11 mouse cellular contexts compared by ENCODE assay signal in genomic region chr2:26506746-26507280, GRCm38 (mm10). TPM values are rescaled to one million over a fixed set of nuclear protein-coding genes. Genes with fewer than 3 reads are reported as not detected.
DNase-seq lines count a peak whose midpoint lies in the region; ATAC-seq and TF ChIP-seq lines count a peak whose summit lies in the region.
"Had no signal": no experiment of that assay in that cellular context is flagged by ENCODE, and none has a peak within 500 bp of the region (broad histone marks: within the 10 kb centered on the region; RNA-seq: fewer than 3 reads in every experiment).

No protein-coding gene starts in this region.

- TF ChIP-seq CTCF in CH12.LX (conservative IDR thresholded peaks at IDR 0.05 in 1 of 2, IDR thresholded peaks at IDR 0.05 in 1 of 2; ENCODE audit: low read depth in 2 of 2, low read length in 2 of 2) = no peak

- WGBS in heart, embryonic 14.5 days = 96% methylated on average over 3 of the region's 3 CpGs
- WGBS in forebrain, embryonic 11.5 days = 89% methylated on average over 3 of the region's 3 CpGs
- 83% methylated on average over 3 of the region's 3 CpGs for WGBS in limb, embryonic 12.5 days

- in situ Hi-C loops in CH12.LX (cut with MboI; ENCODE audit: low pct_ligation_motif_present, low pct_unique_long_range_greater_than_20kb, low sequenced_read_pairs) = loop anchor here (5.0 kb wide), 1 partner anchor 40 kb away; no protein-coding TSS in a partner anchor

- peaks cover 7% of the 10 kb centered on the region; the same call in 1 of the 2 replicates for H3K79me2 ChIP-seq in CH12.LX (replicated peaks; ENCODE audit: control insufficient read depth, extremely low read depth, insufficient read depth, poor library complexity, severe bottlenecking)

- no peaks in the 10 kb centered on the region for H3K36me3 ChIP-seq in heart, embryonic 14.5 days (ENCODE audit: control insufficient read depth, insufficient read depth, low read length)
- no peaks in the 10 kb centered on the region for H3K36me3 ChIP-seq in CH12.LX (replicated peaks in 1 of 2; ENCODE audit: control insufficient read depth in 1 of 2, insufficient read depth in 1 of 2, low read length in 1 of 2)
- H3K36me3 ChIP-seq in forebrain, embryonic 11.5 days (ENCODE audit: control insufficient read depth, insufficient read depth, low read length) = no peaks in the 10 kb centered on the region
- H3K36me3 ChIP-seq in limb, embryonic 12.5 days = no peaks in the 10 kb centered on the region

- TF ChIP-seq EP300 in CH12.LX (IDR thresholded peaks at IDR 0.05; ENCODE audit: low read length) = no peak

- H3K27ac ChIP-seq in heart, embryonic 14.5 days (replicated peaks in 1 of 2; ENCODE audit: control insufficient read depth in 1 of 2, insufficient read depth in 1 of 2, low read depth in 2 of 2, low read length in 2 of 2) = peak overlapping the region; percentile 35 to 81; a peak in 3 of 4 replicates
- H3K27ac ChIP-seq in CH12.LX (ENCODE audit: insufficient read depth, low read depth) = peak overlapping the region; percentile 48
- peak overlapping the region; percentile 70 for H3K27ac ChIP-seq in forebrain, embryonic 11.5 days (ENCODE audit: low read depth, low read length)
- H3K27ac ChIP-seq in limb, embryonic 12.5 days = peak overlapping the region; percentile 93

- H3K4me2 ChIP-seq in heart, embryonic 14.5 days (ENCODE audit: low read length) = no peak overlapping the region
- H3K4me2 ChIP-seq in CH12.LX (ENCODE audit: insufficient read depth, low read depth, poor library complexity, severe bottlenecking) = 0 out of 2 replicates have a peak overlapping the region, but pooled peaks have one; percentile 48
- H3K4me2 ChIP-seq in forebrain, embryonic 11.5 days (ENCODE audit: low read depth, low read length, severe bottlenecking) = no peak overlapping the region
- H3K4me2 ChIP-seq in limb, embryonic 12.5 days = peak overlapping the region; percentile 33; the same call in 1 of the 2 replicates

- no peak for TF ChIP-seq RAD21 in CH12.LX (IDR thresholded peaks at IDR 0.05; ENCODE audit: low read depth, low read length)

- no peak for DNase-seq in heart, postnatal 14 days
- DNase-seq in CH12.LX (ENCODE audit: extremely low read depth) = peak; percentile 34
- no peak for DNase-seq in forebrain, embryonic 11.5 days (ENCODE audit: low spot score)
- no peak for DNase-seq in retina, embryonic 14.5 days (ENCODE audit: low spot score)
- DNase-seq in lung, postnatal 25 days (ENCODE audit: low spot score) = no peak
- DNase-seq: cerebellum, adult 11-12 months had no signal

- H3K27me3 ChIP-seq in heart, embryonic 14.5 days (ENCODE audit: control insufficient read depth, insufficient read depth, low read length) = peaks cover 18% of the 10 kb centered on the region; the same call in 1 of the 2 replicates
- H3K27me3 ChIP-seq in CH12.LX (replicated peaks) = peaks cover 20% of the 10 kb centered on the region
- H3K27me3 ChIP-seq in forebrain, embryonic 11.5 days (ENCODE audit: control insufficient read depth, insufficient read depth, low read length) = no peaks in the 10 kb centered on the region
- peaks cover 7% of the 10 kb centered on the region; the same call in 1 of the 2 replicates for H3K27me3 ChIP-seq in limb, embryonic 12.5 days

- TF ChIP-seq POLR2A in CH12.LX (IDR thresholded peaks at IDR 0.05; ENCODE audit: low read depth, low read length) = no peak

- H3K9ac ChIP-seq in heart, embryonic 14.5 days (ENCODE audit: low read length) = peak overlapping the region; percentile 17; the same call in 1 of the 2 replicates
- H3K9ac ChIP-seq in CH12.LX (ENCODE audit: insufficient read depth, low read depth) = peak overlapping the region; percentile 39
- no peak overlapping the region; the same call in 1 of the 2 replicates for H3K9ac ChIP-seq in forebrain, embryonic 11.5 days (ENCODE audit: low read length)
- H3K9ac ChIP-seq in limb, embryonic 12.5 days (replicated peaks) = peak overlapping the region; percentile 34; the same call in 1 of the 2 replicates

- dilution Hi-C loops in CH12.LX (cut with MboI; ENCODE audit: extremely low pct_ligation_motif_present, extremely low pct_unique_long_range_greater_than_20kb, low sequenced_read_pairs) = no loop called here

- intact Hi-C loops in heart, postnatal 14 days (cut with DNase I) = no loop called here

- no peaks in the 10 kb centered on the region for H3K9me3 ChIP-seq in heart, embryonic 14.5 days (ENCODE audit: control insufficient read depth, low read length)
- no peaks in the 10 kb centered on the region for H3K9me3 ChIP-seq in CH12.LX (replicated peaks; ENCODE audit: low read length)
- H3K9me3 ChIP-seq in forebrain, embryonic 11.5 days (ENCODE audit: control insufficient read depth, low read length) = no peaks in the 10 kb centered on the region
- H3K9me3 ChIP-seq in limb, embryonic 12.5 days = no peaks in the 10 kb centered on the region

- no peak for ATAC-seq in heart, embryonic 14.5 days (ENCODE audit: insufficient number of reproducible peaks, insufficient read depth, low FRiP score, low read depth)
- ATAC-seq in forebrain, embryonic 11.5 days (replicated peaks; ENCODE audit: low FRiP score) = no peak
- ATAC-seq in limb, embryonic 12.5 days (ENCODE audit: insufficient number of reproducible peaks, insufficient read depth, low FRiP score, low TSS enrichment, low read depth) = no peak
- no peak for ATAC-seq in granulocyte monocyte progenitor cell, adult 5-6 weeks (replicated peaks; ENCODE audit: poor library complexity, severe bottlenecking)
- ATAC-seq: CD4-positive, CD25-positive, alpha-beta regulatory T cell, adult 4 months; inflammation-experienced regulatory T-cells, adult 6 months had no signal

- no peak overlapping the region for H3K4me3 ChIP-seq in heart, embryonic 14.5 days (ENCODE audit: control insufficient read depth in 1 of 2, insufficient read depth in 1 of 2, low read depth in 1 of 2, low read length in 2 of 2)
- no peak overlapping the region for H3K4me3 ChIP-seq in CH12.LX (replicated peaks in 1 of 3; ENCODE audit: low read depth in 2 of 3, low read length in 2 of 3, poor library complexity in 1 of 3)
- H3K4me3 ChIP-seq in forebrain, embryonic 11.5 days (ENCODE audit: low read depth, low read length) = no peak overlapping the region
- no peak overlapping the region for H3K4me3 ChIP-seq in limb, embryonic 12.5 days (replicated peaks)

- H3K4me1 ChIP-seq in heart, embryonic 14.5 days (ENCODE audit: control insufficient read depth in 2 of 2, insufficient read depth in 2 of 2, low read length in 2 of 2) = peaks cover 30 to 42% of the 10 kb centered on the region in 2 experiments
- peaks cover 32 to 68% of the 10 kb centered on the region in 2 experiments for H3K4me1 ChIP-seq in CH12.LX (ENCODE audit: control insufficient read depth in 1 of 2, insufficient read depth in 2 of 2)
- H3K4me1 ChIP-seq in forebrain, embryonic 11.5 days (replicated peaks; ENCODE audit: control insufficient read depth, insufficient read depth, low read length) = peaks cover 29% of the 10 kb centered on the region
- H3K4me1 ChIP-seq in limb, embryonic 12.5 days (replicated peaks) = peaks cover 50% of the 10 kb centered on the region

TF ChIP-seq in CH12.LX, 34 proteins besides CTCF, POLR2A, EP300 and RAD21:
- no peak for TF ChIP-seq JUND (conservative IDR thresholded peaks at IDR 0.05; ENCODE audit: low read depth, low read length)
- TF ChIP-seq ZMIZ1 (IDR thresholded peaks at IDR 0.05; ENCODE audit: low read depth, low read length) = no peak
- TF ChIP-seq PAX5 (IDR thresholded peaks at IDR 0.05; ENCODE audit: low read length) = no peak
- TF ChIP-seq HCFC1 (IDR thresholded peaks at IDR 0.05; ENCODE audit: low read depth, low read length) = peak; percentile 18; the same call in 1 of the 2 replicates
- TF ChIP-seq E2F4 (IDR thresholded peaks at IDR 0.05; ENCODE audit: insufficient replicate concordance, low read depth, low read length) = no peak
- TF ChIP-seq ZNF384 (IDR thresholded peaks at IDR 0.05; ENCODE audit: low read depth, low read length) = no peak
- no peak for TF ChIP-seq USF2 (conservative IDR thresholded peaks at IDR 0.05; ENCODE audit: low read depth, low read length)
- TF ChIP-seq POLR2AphosphoS2 (IDR thresholded peaks at IDR 0.05; ENCODE audit: low read depth, low read length) = no peak
- TF ChIP-seq TCF12 (IDR thresholded peaks at IDR 0.05; ENCODE audit: low read depth, low read length) = 0 out of 2 replicates have a peak, but pooled peaks have one; percentile 37
- TF ChIP-seq MAZ (IDR thresholded peaks at IDR 0.05; ENCODE audit: low read depth, low read length) = no peak

RNA-seq across cellular contexts. Expression of gene Notch1, which starts 9.7 kb away (rescaled TPM):
- polyA plus RNA-seq in heart, embryonic 14.5 days (2014; fragmentation: Nextera tagmentation; extraction: Ambion mirVana) = 21.2 and 21.6 TPM in 2 replicates
- 10 to 100 TPM; 43.8 to 49.4 TPM for total RNA-seq in heart, postnatal 14 days (2021)
- total RNA-seq in CH12.LX (2012; rRNA removed) = 11.4 and 13.1 TPM in 2 replicates
- 0.86 and 0.98 TPM in 2 replicates for total RNA-seq in CH12.LX (2014; rRNA removed)
- 2.7 and 3.8 TPM in 2 replicates for polyA plus RNA-seq in CH12.LX (2012; ENCODE audit: insufficient read length, low read depth)
- polyA plus RNA-seq in forebrain, embryonic 11.5 days (2014; fragmentation: Nextera tagmentation; extraction: Ambion mirVana) = 68.3 and 70.9 TPM in 2 replicates
- polyA plus RNA-seq in limb, embryonic 12.5 days (2016; fragmentation: Nextera tagmentation; extraction: Ambion mirVana) = 13.7 and 14.0 TPM in 2 replicates
- total RNA-seq in granulocyte monocyte progenitor cell, adult 5-6 weeks (2014; fragmentation: Nextera tagmentation) = 19.2 and 22.6 TPM in 2 replicates
- 8.1 and 8.5 TPM in 2 replicates for total RNA-seq in granulocyte monocyte progenitor cell, adult 5-6 weeks (2017)

Comparison
In these comparisons a context has a peak if more than half of its experiments do, and no peak if none do; other contexts are left out.
1. H3K4me2 ChIP-seq: peak in CH12.LX (single experiment) and limb, embryonic 12.5 days (single experiment); none in heart, embryonic 14.5 days (single experiment) and forebrain, embryonic 11.5 days (single experiment).
2. Peak in every context shown above with its lines, with median percentiles within 50 percentile points of each other: H3K27ac ChIP-seq.